Mouse (Mus musculus) MEL (cell line): ENCODE data around the gene Tbc1d16. TPM values are rescaled to one million over a fixed set of nuclear protein-coding genes. Genes with fewer than 3 reads are reported as not detected.

Experiments used
- DNase-seq: peaks from one replicate; pipeline ENCODE4 v3.0.0; 2011; ENCODE audit warnings: low read depth, low spot score
- H3K27ac ChIP-seq: 2 replicates; pipeline ENCODE4 v1.5.1; 2012; ENCODE audit warnings: low read depth, mild to moderate bottlenecking, control low read depth, low read length, moderate library complexity; ENCODE audit not compliant: control insufficient read depth
- H3K27me3 ChIP-seq, 2 experiments: fragments of 150-350 bp in 1 of 2; sonication (generic) in 1 of 2; 2 replicates each; pipeline ENCODE4 v1.6.1; 2012; ENCODE audit warnings: low read length in 2 of 2, mild to moderate bottlenecking in 2 of 2, improper control_type of control experiment in 1 of 2, moderate library complexity in 1 of 2; ENCODE audit not compliant: insufficient read depth in 2 of 2, control insufficient read depth in 1 of 2
- H3K36me3 ChIP-seq, 2 experiments: 2 replicates each; pipeline ENCODE4 v1.6.1; 2012 to 2014; ENCODE audit warnings: low read length in 2 of 2, improper control_type of control experiment in 1 of 2, inconsistent platforms in 1 of 2, mild to moderate bottlenecking in 1 of 2; ENCODE audit not compliant: insufficient read depth in 2 of 2, control insufficient read depth in 1 of 2
- H3K4me1 ChIP-seq, 2 experiments: fragments of 150-350 bp in 1 of 2; sonication (generic) in 1 of 2; 2 replicates each; pipeline ENCODE4 v1.6.1; 2012; ENCODE audit warnings: low read length in 2 of 2, improper control_type of control experiment in 1 of 2, mild to moderate bottlenecking in 1 of 2; ENCODE audit not compliant: insufficient read depth in 2 of 2, control insufficient read depth in 1 of 2
- H3K4me3 ChIP-seq, 2 experiments: fragments of 150-350 bp in 1 of 2; sonication (generic) in 1 of 2; 2 replicates each; pipeline ENCODE4 v1.5.1; 2012; ENCODE audit warnings: low read depth in 2 of 2, low read length in 2 of 2, mild to moderate bottlenecking in 2 of 2, moderate library complexity in 2 of 2, control low read depth in 1 of 2, improper control_type of control experiment in 1 of 2; ENCODE audit not compliant: control insufficient read depth in 1 of 2, insufficient read depth in 1 of 2
- H3K79me2 ChIP-seq: 2 replicates; pipeline ENCODE4 v1.6.1; 2012; ENCODE audit warnings: mild to moderate bottlenecking, low read length, moderate library complexity; ENCODE audit not compliant: control insufficient read depth, poor library complexity, insufficient read depth
- H3K9ac ChIP-seq: 2 replicates; pipeline ENCODE4 v1.6.1; 2012; ENCODE audit warnings: low read depth, mild to moderate bottlenecking, control low read depth, low read length, moderate library complexity; ENCODE audit not compliant: control insufficient read depth, poor library complexity, severe bottlenecking
- H3K9me3 ChIP-seq: fragments of 150-350 bp; sonication (generic); replicated peaks from 2 replicates; pipeline ENCODE4 v1.6.1; 2012; ENCODE audit warnings: mild to moderate bottlenecking, low read length, improper control_type of control experiment, moderate library complexity; ENCODE audit not compliant: insufficient read depth
- ELF1 ChIP-seq: IDR thresholded peaks from 2 replicates; pipeline ENCODE4 v1.6.1; 2014; ENCODE audit warnings: low read depth, mild to moderate bottlenecking, inconsistent platforms, low read length, improper control_type of control experiment, moderate library complexity
- ETS1 ChIP-seq: IDR thresholded peaks from 2 replicates; pipeline ENCODE4 v1.6.1; 2012; ENCODE audit warnings: low read depth, mild to moderate bottlenecking, inconsistent platforms, low read length, improper control_type of control experiment, moderate library complexity
- GABPA ChIP-seq: IDR thresholded peaks from 2 replicates; pipeline ENCODE4 v1.6.1; 2012; ENCODE audit warnings: low read depth, mild to moderate bottlenecking, inconsistent platforms, low read length, improper control_type of control experiment, moderate library complexity
- GATA1 ChIP-seq: IDR thresholded peaks from 2 replicates; pipeline ENCODE4 v1.6.1; 2011; ENCODE audit warnings: low read depth, low read length, improper control_type of control experiment
- MYC ChIP-seq: IDR thresholded peaks from 2 replicates; pipeline ENCODE4 v1.6.1; 2011; ENCODE audit warnings: low read depth, mild to moderate bottlenecking, low read length, improper control_type of control experiment, moderate library complexity
- NELFE ChIP-seq: IDR thresholded peaks from 2 replicates; pipeline ENCODE4 v1.6.1; 2011; ENCODE audit warnings: low read depth, low read length, improper control_type of control experiment
- POLR2AphosphoS5 ChIP-seq: IDR thresholded peaks from 2 replicates; pipeline ENCODE4 v1.6.1; 2012; ENCODE audit warnings: low read depth, borderline replicate concordance, mild to moderate bottlenecking, inconsistent platforms, low read length, moderate library complexity, mixed read lengths
- SMC3 ChIP-seq: IDR thresholded peaks from 2 replicates; pipeline ENCODE4 v1.6.1; 2011; ENCODE audit warnings: low read depth, low read length, improper control_type of control experiment
- TBP ChIP-seq: IDR thresholded peaks from 2 replicates; pipeline ENCODE4 v1.8.0; 2011; ENCODE audit warnings: low read depth, low read length, improper control_type of control experiment
- USF2 ChIP-seq, 2 experiments: IDR thresholded peaks; 2 replicates each; pipeline ENCODE4 v1.6.1; 2011 to 2012; ENCODE audit warnings: improper control_type of control experiment in 2 of 2, low read length in 2 of 2, borderline replicate concordance in 1 of 2, inconsistent platforms in 1 of 2, low read depth in 1 of 2, mild to moderate bottlenecking in 1 of 2; ENCODE audit not compliant: insufficient read depth in 1 of 2
- ZC3H11A ChIP-seq: IDR thresholded peaks from 2 replicates; pipeline ENCODE4 v1.6.1; 2012; ENCODE audit warnings: low read depth, mild to moderate bottlenecking, inconsistent platforms, low read length, improper control_type of control experiment
- ZKSCAN1 ChIP-seq: IDR thresholded peaks from 2 replicates; pipeline ENCODE4 v1.6.1; 2012; ENCODE audit warnings: low read depth, mild to moderate bottlenecking, inconsistent platforms, low read length, improper control_type of control experiment, moderate library complexity
- ZNF384 ChIP-seq: IDR thresholded peaks from 2 replicates; pipeline ENCODE4 v1.6.1; 2012; ENCODE audit warnings: low read depth, mild to moderate bottlenecking, inconsistent platforms, low read length, improper control_type of control experiment
- polyA plus RNA-seq, 2 experiments: library from polyadenylated mRNA; stranded (reverse) in 1 of 2; unstranded in 1 of 2; fragments of >175 nt in 1 of 2; fragments of >200 nt in 1 of 2; gene quantifications; 2 replicates each; pipeline versions ENCODE4 v1.2.1 to v1.2.4; 2012; ENCODE audit warnings: low replicate concordance in 2 of 2, low read depth in 1 of 2; ENCODE audit not compliant: insufficient read length in 2 of 2, insufficient read depth in 1 of 2, missing spikeins in 1 of 2
- total RNA-seq: library from RNA; depleted of rRNA; stranded (reverse); fragments of 300-350 nt; gene quantifications from 2 replicates; pipeline ENCODE4 v1.2.3, GENCODE M21; 2012

The Tbc1d16 gene
- total and polyA plus RNA-seq, 3 experiments: 13.6 to 19.2 TPM; not detected in 1

- H3K27ac ChIP-seq: no peak overlapping the region
- H3K79me2 ChIP-seq: no peaks in the 10 kb centered on the region
- H3K27me3 ChIP-seq: no peaks in the 10 kb centered on the region
- no peaks in the 10 kb centered on the region for H3K9me3 ChIP-seq
- peaks cover 0 to 4% of the 10 kb centered on the region in 2 experiments; a peak in 2 of 4 replicates for H3K36me3 ChIP-seq
- H3K4me1 ChIP-seq: peaks cover 0 to 13% of the 10 kb centered on the region in 2 experiments; a peak in 3 of 4 replicates
- H3K9ac ChIP-seq: no peak overlapping the region
- H3K4me3 ChIP-seq: no peak overlapping the region
- TF ChIP-seq ZC3H11A (no peak), ZNF384 (no peak), POLR2AphosphoS5 (no peak), MYC (no peak), GATA1 (no peak), TBP (no peak), ETS1 (no peak), SMC3 (no peak), NELFE (no peak), GABPA (no peak), USF2 (IDR thresholded peaks at IDR 0.05; ENCODE audit: borderline replicate concordance in 1 of 2, insufficient read depth in 1 of 2, low read depth in 1 of 2, low read length in 2 of 2) (no peak)
- no peak for DNase-seq
Observed at GRCm38 (mm10) chr11:119128668-119129280, 99.5 kb downstream of the Tbc1d16 start.

GRCm38 (mm10) chr11:119127686-119128473 lies 100.4 kb downstream of the Tbc1d16 start:
- no peaks in the 10 kb centered on the region for H3K36me3 ChIP-seq
- no peak for DNase-seq
- no peak overlapping the region for H3K27ac ChIP-seq
- no peaks in the 10 kb centered on the region for H3K27me3 ChIP-seq
- no peaks in the 10 kb centered on the region for H3K79me2 ChIP-seq
- H3K9ac ChIP-seq: no peak overlapping the region
- H3K9me3 ChIP-seq: no peaks in the 10 kb centered on the region
- H3K4me3 ChIP-seq: no peak overlapping the region
- no peak for TF ChIP-seq ZKSCAN1
- no peak for TF ChIP-seq NELFE
- no peak for TF ChIP-seq ELF1
- H3K4me1 ChIP-seq: peaks cover 0 to 6% of the 10 kb centered on the region in 2 experiments; a peak in 2 of 4 replicates
